Mouse (Mus musculus) left cerebral cortex, postnatal 14 days (tissue): ENCODE data around the gene Gtf2ird1. TPM values are rescaled to one million over a fixed set of nuclear protein-coding genes. Genes with fewer than 3 reads are reported as not detected.

ENCODE experiments used
- microRNA-seq, 2 experiments: library from miRNA; unstranded; fragments of <30 nt; microRNA quantifications; one replicate each; pipeline ENCODE4 v1.2.0; 2022
- total RNA-seq, 2 experiments: library from RNA; stranded (reverse); gene quantifications; 2 replicates each; pipeline ENCODE4 v1.2.3; 2021

The Gtf2ird1 gene
- total RNA-seq, 2 experiments from 2014 or later, result 36.4 to 43.8 TPM

Small RNAs within 50 kb of the gene (microRNA-seq; reads per million reads assigned to microRNA genes)
- gene Gm26340 (0 reads per million in 2 experiments), gene Mir3965 (0 reads per million in 2 experiments)

Other genes with a start within 250 kb of the Gtf2ird1 start
- gene Ncf1, start 227.1 kb downstream of the Gtf2ird1 start, total RNA-seq, result 1 to 10 TPM; 6.7 to 9.2 TPM
- 100 to 1,000 TPM; 205 to 240 TPM for gene Gtf2i, start 142.0 kb downstream of the Gtf2ird1 start, total RNA-seq
- gene Clip2, start 95.7 kb upstream of the Gtf2ird1 start, total RNA-seq, result 100 to 1,000 TPM; 113 to 116 TPM
- gene Syna, start 103.5 kb upstream of the Gtf2ird1 start, total RNA-seq, result under 1 TPM in 1 of 2 experiments, not detected in 1; 0.32 TPM
- 10 to 100 TPM; 69.1 to 70.0 TPM for gene Rfc2, start 124.7 kb upstream of the Gtf2ird1 start, total RNA-seq
- 1 to 10 TPM; 1.5 to 2.0 TPM for gene Lat2, start 158.3 kb upstream of the Gtf2ird1 start, total RNA-seq
- 100 to 1,000 TPM; 309 to 328 TPM for gene Eif4h, start 182.8 kb upstream of the Gtf2ird1 start, total RNA-seq
- 10 to 100 TPM; 58.2 to 64.4 TPM for gene Limk1, start 231.9 kb upstream of the Gtf2ird1 start, total RNA-seq